10 mouse cellular contexts compared by ENCODE assay signal in the genomic region with DNA sequence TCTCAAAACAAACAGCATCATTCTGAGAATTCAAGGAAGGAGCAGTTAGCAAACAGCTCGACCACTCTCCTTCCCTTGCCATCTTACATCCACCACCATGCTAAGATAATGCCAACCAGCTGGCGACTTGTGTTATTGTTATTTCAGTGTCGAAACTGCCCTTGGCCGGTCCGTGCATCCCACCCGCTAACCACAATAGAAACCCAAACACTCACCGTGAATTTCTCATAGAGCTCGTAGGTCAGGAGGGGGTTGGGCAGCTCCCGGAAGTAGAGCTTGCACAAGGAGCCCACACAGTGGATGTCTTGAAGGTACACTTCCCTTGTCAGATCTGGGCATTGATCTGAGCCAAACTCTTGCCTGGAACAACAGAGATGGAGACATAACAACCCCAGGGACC.
DNase-seq lines count a peak whose midpoint lies in the region; ATAC-seq lines count a peak whose summit lies in the region.
"Had no signal": no experiment of that assay in that cellular context is flagged by ENCODE, and none has a peak within 500 bp of the region (broad histone marks: within the 10 kb centered on the region; RNA-seq: fewer than 3 reads in every experiment).

No protein-coding gene starts in this region.

- no peak overlapping the region for H3K4me2 ChIP-seq in heart, embryonic 11.5 days

- H3K27ac ChIP-seq in heart, embryonic 11.5 days (ENCODE audit: low read depth, low read length): peak overlapping the region; percentile 54

- no peak for DNase-seq in heart, adult 18-20 months
- DNase-seq in 416B (ENCODE audit: low read depth): peak; percentile 72
- DNase-seq in embryo, embryonic 10 days (ENCODE audit: low spot score): peak; percentile 53
- peak; percentile 70 for DNase-seq in lung, postnatal 36 days
- no peak for DNase-seq in kidney, adult 11 months
- no peak for DNase-seq in kidney, adult 18-20 months
- DNase-seq in cerebellum, adult 11-12 months: no peak
- DNase-seq: forebrain, postnatal 0 days; kidney, adult 2 months had no signal

- no peak overlapping the region for H3K9ac ChIP-seq in heart, embryonic 11.5 days (ENCODE audit: low read depth, low read length)
- H3K9ac ChIP-seq: forebrain, postnatal 0 days had no signal

- H3K36me3 ChIP-seq in heart, embryonic 11.5 days (ENCODE audit: control insufficient read depth, insufficient read depth, low read length): peaks cover 9% of the 10 kb centered on the region

- peaks cover 9% of the 10 kb centered on the region; the same call in 1 of the 2 replicates for H3K4me1 ChIP-seq in heart, embryonic 11.5 days (ENCODE audit: control insufficient read depth, insufficient read depth, low read length)

- no peaks in the 10 kb centered on the region for H3K9me3 ChIP-seq in heart, embryonic 11.5 days (replicated peaks; ENCODE audit: control insufficient read depth, low read length)

- WGBS in heart, embryonic 11.5 days (ENCODE audit: insufficient replicate concordance): 62% methylated on average over 9 of the region's 9 CpGs

- no peaks in the 10 kb centered on the region for H3K27me3 ChIP-seq in heart, embryonic 11.5 days (ENCODE audit: control insufficient read depth, insufficient read depth, low read length)

- no peak for ATAC-seq in heart, embryonic 11.5 days (replicated peaks; ENCODE audit: insufficient number of reproducible peaks, low FRiP score, low TSS enrichment)
- ATAC-seq: forebrain, postnatal 0 days had no signal

- H3K4me3 ChIP-seq in heart, embryonic 11.5 days (ENCODE audit: low read depth, low read length): no peak overlapping the region

Comparison
In these comparisons a context has a peak if more than half of its experiments do, and no peak if none do; other contexts are left out.
1. DNase-seq: peak in 416B (single experiment), embryo, embryonic 10 days (single experiment) and lung, postnatal 36 days (single experiment); none in heart, adult 18-20 months (0 of 2), kidney, adult 11 months (single experiment), kidney, adult 18-20 months (single experiment) and cerebellum, adult 11-12 months (single experiment).